In the genomic region with DNA sequence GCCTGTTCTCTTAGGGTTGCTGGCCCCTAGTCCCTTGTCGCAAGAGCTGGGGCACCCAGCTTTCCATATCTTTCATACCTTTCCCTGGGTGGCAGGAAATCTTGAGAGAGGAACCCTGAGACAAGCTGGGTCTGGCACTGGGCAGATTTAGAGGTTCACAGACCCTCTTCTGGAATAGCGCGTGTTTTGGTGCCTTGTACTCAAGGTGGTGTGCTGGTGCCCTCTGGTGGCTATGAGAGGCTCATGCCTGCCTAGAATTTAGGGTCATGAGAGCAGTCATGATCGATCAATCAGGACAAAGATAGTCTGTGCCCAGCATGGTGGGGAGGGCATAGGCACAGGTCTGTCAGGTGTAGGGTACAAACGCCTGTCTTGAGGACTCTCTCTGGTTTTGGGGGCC, we compare ENCODE assay signal across 10 mouse cellular contexts. TPM values are rescaled to one million over a fixed set of nuclear protein-coding genes. Genes with fewer than 3 reads are reported as not detected.
DNase-seq lines count a peak whose midpoint lies in the region; ATAC-seq and TF ChIP-seq lines count a peak whose summit lies in the region.
"Had no signal": no experiment of that assay in that cellular context is flagged by ENCODE, and none has a peak within 500 bp of the region (broad histone marks: within the 10 kb centered on the region; RNA-seq: fewer than 3 reads in every experiment).

No protein-coding gene starts in this region.

- no peak overlapping the region for H3K4me3 ChIP-seq in forebrain, embryonic 11.5 days (ENCODE audit: low read depth, low read length)
- H3K4me3 ChIP-seq in left cerebral cortex, adult 2 months = no peak overlapping the region
- H3K4me3 ChIP-seq in midbrain, embryonic 10.5 days = no peak overlapping the region
- H3K4me3 ChIP-seq: embryonic facial prominence, embryonic 15.5 days; myocyte had no signal

- no peaks in the 10 kb centered on the region for H3K4me1 ChIP-seq in forebrain, embryonic 11.5 days (replicated peaks; ENCODE audit: control insufficient read depth, insufficient read depth, low read length)
- peaks cover 13% of the 10 kb centered on the region for H3K4me1 ChIP-seq in midbrain, embryonic 10.5 days

- H3K9ac ChIP-seq in forebrain, embryonic 11.5 days (ENCODE audit: low read length) = no peak overlapping the region
- H3K9ac ChIP-seq: embryonic facial prominence, embryonic 15.5 days had no signal

- ATAC-seq in forebrain, embryonic 11.5 days (replicated peaks; ENCODE audit: low FRiP score) = 0 out of 2 replicates have a peak, but pooled peaks have one; percentile 39

- WGBS in forebrain, embryonic 11.5 days = 15% methylated on average over 5 of the region's 5 CpGs
- WGBS in midbrain, embryonic 10.5 days = 19% methylated on average over 5 of the region's 5 CpGs

- DNase-seq in ovary, postnatal 14 days (ENCODE audit: low spot score) = peak; percentile 51
- DNase-seq in ovary, adult 18-20 months (ENCODE audit: low spot score) = no peak
- DNase-seq in c-Kit-positive CD71-positive TER-119-negative erythroid progenitor cells, embryonic 14.5 days (ENCODE audit: low read depth) = peak; percentile 35
- DNase-seq in forebrain, embryonic 11.5 days (ENCODE audit: low spot score) = peak; percentile 84
- peak; percentile 62 for DNase-seq in hindlimb bud, embryonic 11.5 days (ENCODE audit: extremely low spot score, low read depth, low spot score)
- DNase-seq in left cerebral cortex, adult 2 months (ENCODE audit: extremely low spot score in 1 of 2, low spot score in 2 of 2) = peak; percentile 38 to 47
- DNase-seq in midbrain, embryonic 10.5 days (ENCODE audit: low spot score) = peak; percentile 71
- peak; percentile 16 to 38 for DNase-seq in spleen, postnatal 14 days (ENCODE audit: low spot score in 2 of 2)

- intact Hi-C loops in left cerebral cortex, adult 2 months (cut with DNase I) = loop anchor here (1.0 to 2.0 kb wide), 2 partner anchors 44 to 140 kb away; no protein-coding TSS in a partner anchor

- TF ChIP-seq CTCF in left cerebral cortex, adult 2 months (IDR thresholded peaks at IDR 0.05) = peak; percentile 96

- no peaks in the 10 kb centered on the region for H3K36me3 ChIP-seq in forebrain, embryonic 11.5 days (ENCODE audit: control insufficient read depth, insufficient read depth, low read length)
- 0 out of 2 replicates have a peak, but pooled peaks cover 5% of the 10 kb centered on the region for H3K36me3 ChIP-seq in midbrain, embryonic 10.5 days
- H3K36me3 ChIP-seq: embryonic facial prominence, embryonic 15.5 days had no signal

- no peaks in the 10 kb centered on the region for H3K27me3 ChIP-seq in forebrain, embryonic 11.5 days (ENCODE audit: control insufficient read depth, insufficient read depth, low read length)
- H3K27me3 ChIP-seq in midbrain, embryonic 10.5 days (ENCODE audit: low read depth, poor library complexity, severe bottlenecking) = no peaks in the 10 kb centered on the region
- H3K27me3 ChIP-seq: embryonic facial prominence, embryonic 15.5 days had no signal

- H3K9me3 ChIP-seq in forebrain, embryonic 11.5 days (ENCODE audit: control insufficient read depth, low read length) = no peaks in the 10 kb centered on the region
- no peaks in the 10 kb centered on the region for H3K9me3 ChIP-seq in midbrain, embryonic 10.5 days (replicated peaks)
- H3K9me3 ChIP-seq: embryonic facial prominence, embryonic 15.5 days had no signal

- H3K27ac ChIP-seq in forebrain, embryonic 11.5 days (ENCODE audit: low read depth, low read length) = no peak overlapping the region
- no peak overlapping the region for H3K27ac ChIP-seq in left cerebral cortex, adult 2 months
- H3K27ac ChIP-seq in midbrain, embryonic 10.5 days (replicated peaks) = no peak overlapping the region
- H3K27ac ChIP-seq: embryonic facial prominence, embryonic 15.5 days had no signal

- H3K4me2 ChIP-seq in forebrain, embryonic 11.5 days (ENCODE audit: low read depth, low read length, severe bottlenecking) = no peak overlapping the region
- H3K4me2 ChIP-seq: embryonic facial prominence, embryonic 15.5 days had no signal

RNA-seq across cellular contexts. Expression of a gene that starts 36.7 kb away (rescaled TPM):
- polyA plus RNA-seq in forebrain, embryonic 11.5 days (2014; fragmentation: Nextera tagmentation; extraction: Ambion mirVana) = 23.9 and 25.7 TPM in 2 replicates
- 1 to 10 TPM; 4.3 to 5.5 TPM for total RNA-seq in left cerebral cortex, adult 2 months (2021)
- 21.6 and 23.4 TPM in 2 replicates for polyA plus RNA-seq in midbrain, embryonic 10.5 days (2016; fragmentation: Nextera tagmentation; extraction: Ambion mirVana)
- polyA plus RNA-seq: myocyte had no signal

RNA-seq across cellular contexts. Expression of a gene that starts 46.8 kb away (rescaled TPM):
- polyA plus RNA-seq in forebrain, embryonic 11.5 days (2014; fragmentation: Nextera tagmentation; extraction: Ambion mirVana) = 126 and 135 TPM in 2 replicates
- 100 to 1,000 TPM; 162 to 168 TPM for total RNA-seq in left cerebral cortex, adult 2 months (2021)
- polyA plus RNA-seq in midbrain, embryonic 10.5 days (2016; fragmentation: Nextera tagmentation; extraction: Ambion mirVana) = 120 and 129 TPM in 2 replicates
